Mouse (Mus musculus) bone marrow, adult 2 months (tissue): Measurements from ENCODE around the gene Sez6l. TPM values are rescaled to one million over a fixed set of nuclear protein-coding genes. Genes with fewer than 3 reads are reported as not detected.

Source experiments
- H3K27ac ChIP-seq: fragments of 200-500 bp; 2 replicates; pipeline ENCODE4 v1.5.1; 2012; ENCODE audit warnings: low read depth, mild to moderate bottlenecking, control low read depth, inconsistent platforms, low read length; ENCODE audit not compliant: control insufficient read depth, poor library complexity, insufficient read depth
- H3K4me1 ChIP-seq: fragments of 200-500 bp; 2 replicates; pipeline ENCODE4 v1.6.1; 2011; ENCODE audit warnings: low read length; ENCODE audit not compliant: control insufficient read depth, insufficient read depth
- H3K4me3 ChIP-seq: fragments of 200-500 bp; replicated peaks from 2 replicates; pipeline ENCODE3; 2011; ENCODE audit warnings: mild to moderate bottlenecking, low read depth, low read length, control low read depth; ENCODE audit not compliant: control insufficient read depth
- CTCF ChIP-seq: fragments of 200-500 bp; IDR thresholded peaks from 2 replicates; pipeline ENCODE4 v1.5.1; 2011; ENCODE audit warnings: low read length, control low read depth; ENCODE audit not compliant: control insufficient read depth, insufficient read depth
- POLR2A ChIP-seq: fragments of 200-500 bp; IDR thresholded peaks from 2 replicates; pipeline ENCODE4 v1.6.1; 2011; ENCODE audit warnings: low read depth, mild to moderate bottlenecking, control low read depth, low read length, borderline replicate concordance; ENCODE audit not compliant: control insufficient read depth
- WGBS: fragments of 180-500 bp; shearing (Covaris S2); methylation state at CpG from one replicate; pipeline ENCODE4 v1.1.7; 2018; 5-methylcytosine and 5-hydroxymethylcytosine counted together
- polyA plus RNA-seq: library from polyadenylated mRNA; stranded (reverse); fragments of >200 nt; gene quantifications from 2 replicates; pipeline ENCODE4 v1.2.4, GENCODE M21; 2011; ENCODE audit warnings: low replicate concordance; ENCODE audit not compliant: missing spikeins, insufficient read depth, insufficient read length

Sez6l gene
- polyA plus RNA-seq, 1 experiment: not detected

DNA sequence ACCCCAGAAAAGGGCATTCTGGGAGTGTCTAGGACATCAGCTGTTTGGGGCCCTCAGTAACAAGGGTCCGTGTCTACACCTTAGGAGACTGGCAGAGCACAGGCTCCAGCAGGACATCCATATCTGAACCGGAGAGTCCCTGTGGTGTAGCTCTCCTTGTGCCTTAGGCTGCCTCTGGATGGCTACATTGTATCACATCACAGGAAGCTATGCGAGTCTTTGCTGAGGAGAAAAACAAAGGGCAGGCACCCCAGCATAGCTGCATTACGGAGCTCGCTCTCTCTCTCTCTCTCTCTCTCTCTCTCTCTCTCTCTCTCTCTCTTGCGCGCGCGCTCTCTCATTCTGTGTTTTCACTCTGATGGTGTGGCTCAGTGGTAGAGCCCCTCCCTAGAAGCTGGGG is 194.9 kb downstream of the Sez6l start:
- H3K27ac ChIP-seq: no peak overlapping the region
- no peak overlapping the region for H3K4me3 ChIP-seq
- no peaks in the 10 kb centered on the region; the same call in 1 of the 2 replicates for H3K4me1 ChIP-seq
- WGBS: 87% methylated on average over 9 of the region's 9 CpGs
- no peak for TF ChIP-seq CTCF
- TF ChIP-seq POLR2A: no peak

DNA sequence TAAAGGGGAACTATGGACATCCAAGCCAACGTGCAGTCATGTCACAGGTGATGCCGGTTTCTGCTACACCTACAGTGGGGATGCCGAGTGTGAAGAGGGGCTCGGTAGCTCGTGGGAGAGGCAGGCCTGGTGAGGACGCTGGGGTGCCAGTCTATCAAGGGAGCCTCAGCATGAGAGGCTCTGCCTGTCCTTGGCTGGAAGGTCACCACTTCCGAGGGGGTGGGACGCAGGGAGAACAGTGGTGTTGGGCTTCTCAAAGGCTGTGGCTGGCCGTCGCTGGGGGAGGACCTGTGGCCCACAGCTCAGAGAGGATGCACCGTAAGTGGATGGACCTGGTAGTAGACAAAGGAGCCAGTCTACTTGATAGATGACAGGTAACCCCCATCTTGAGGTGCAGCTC is 195.8 kb downstream of the Sez6l start:
- H3K4me1 ChIP-seq: no peaks in the 10 kb centered on the region; the same call in 1 of the 2 replicates
- 77% methylated on average over 11 of the region's 11 CpGs for WGBS

DNA sequence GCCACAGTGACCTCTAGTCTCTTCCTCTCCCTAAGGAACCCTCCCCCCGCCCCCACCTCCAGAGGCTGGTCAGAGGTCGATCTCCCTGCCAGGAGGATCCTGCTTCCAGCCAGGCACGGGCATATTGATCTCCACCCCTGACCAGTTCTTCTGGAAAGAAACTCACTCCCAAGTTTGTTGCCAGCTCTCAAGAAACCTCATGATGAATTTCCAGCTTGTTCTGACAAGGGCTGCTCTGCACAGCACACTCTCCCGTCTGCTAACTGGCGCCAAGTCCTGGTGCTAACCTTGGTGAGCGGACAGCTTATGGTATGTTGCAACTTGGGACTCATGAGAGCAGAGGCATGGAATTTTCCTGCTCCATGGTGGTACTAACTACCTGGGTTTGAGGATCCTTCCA is 198.3 kb downstream of the Sez6l start:
- H3K27ac ChIP-seq: no peak overlapping the region
- H3K4me3 ChIP-seq: no peak overlapping the region
- WGBS: 80% methylated on average over 6 of the region's 6 CpGs
- no peaks in the 10 kb centered on the region for H3K4me1 ChIP-seq
- TF ChIP-seq POLR2A (no peak), CTCF (no peak)

More for the DNA sequence above, 195.8 kb downstream of the Sez6l start:
- Histone ChIP-seq H3K4me3 (no peak overlapping the region), H3K27ac (no peak overlapping the region)
- TF ChIP-seq CTCF (no peak), POLR2A (no peak)

DNA sequence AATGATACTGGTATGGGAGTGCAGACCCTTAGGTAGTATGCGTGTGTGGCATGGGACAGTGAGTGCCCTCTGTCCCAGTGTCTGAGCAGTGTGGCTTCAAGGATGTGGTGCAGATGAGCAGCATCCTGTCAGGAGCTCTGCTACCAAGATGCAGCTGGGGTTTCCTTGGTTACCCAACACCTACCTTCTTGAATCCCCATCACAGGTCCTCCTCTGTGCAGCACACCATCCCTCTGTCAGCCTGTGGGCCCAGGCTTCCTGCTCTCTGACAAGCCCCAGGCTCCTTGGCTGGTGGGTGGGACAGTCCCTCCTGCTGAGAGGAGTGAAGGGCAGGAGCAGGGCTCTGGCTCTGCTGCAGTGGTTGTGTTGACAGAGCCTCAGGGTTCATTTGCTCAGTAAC is 199.6 kb downstream of the Sez6l start:
- 94% methylated on average over 1 of the region's 1 CpGs for WGBS
- Histone ChIP-seq H3K4me1 (no peaks in the 10 kb centered on the region), H3K4me3 (no peak overlapping the region), H3K27ac (no peak overlapping the region)
- TF ChIP-seq CTCF: no peak

DNA sequence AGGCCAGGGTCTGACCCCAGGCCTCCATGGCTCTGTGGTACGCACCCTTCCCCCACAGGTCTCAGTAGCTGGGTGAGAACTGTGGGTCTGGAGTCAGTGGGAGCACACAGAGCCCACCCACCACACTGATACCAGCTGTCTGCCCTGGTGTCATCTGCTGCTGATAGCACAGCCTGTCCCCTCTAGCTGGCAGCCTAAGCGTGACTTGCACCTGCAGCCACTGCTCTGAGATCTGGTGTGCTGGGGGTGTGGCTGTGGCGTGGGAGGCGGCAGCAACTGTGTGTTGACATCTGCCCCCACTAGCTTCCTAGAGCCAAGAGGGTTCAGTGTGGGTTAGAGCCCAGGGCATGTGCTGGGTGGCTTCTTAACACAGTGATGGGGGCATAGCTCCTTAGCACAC is 200.9 kb downstream of the Sez6l start:
- no peak overlapping the region for H3K4me3 ChIP-seq
- no peak overlapping the region for H3K27ac ChIP-seq
- TF ChIP-seq POLR2A (no peak), CTCF (no peak)
- no peaks in the 10 kb centered on the region for H3K4me1 ChIP-seq
- WGBS: 69% methylated on average over 4 of the region's 4 CpGs

DNA sequence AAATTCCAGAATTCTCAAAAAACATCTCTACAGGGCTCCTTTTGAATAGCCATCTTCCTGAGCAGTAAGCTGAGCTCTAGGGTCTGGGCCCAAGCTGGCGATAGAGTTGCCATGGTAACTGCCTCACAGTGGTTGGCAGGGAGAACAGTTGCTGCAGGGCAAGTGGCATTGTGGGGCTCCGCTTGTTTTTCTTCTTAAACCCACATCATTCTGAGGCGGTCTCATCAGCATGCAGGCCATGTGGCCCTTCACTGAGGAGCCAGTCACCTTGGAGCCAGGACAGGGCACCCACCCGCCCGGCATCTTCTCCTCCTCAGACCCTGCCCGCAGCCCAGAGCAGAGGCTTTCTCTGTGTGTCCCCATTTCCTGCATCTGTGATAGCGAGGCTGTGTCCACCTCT is 205.1 kb downstream of the Sez6l start:
- 83% methylated on average over 7 of the region's 7 CpGs for WGBS
- no peaks in the 10 kb centered on the region for H3K4me1 ChIP-seq
- no peak overlapping the region for H3K4me3 ChIP-seq
- no peak overlapping the region for H3K27ac ChIP-seq
- no peak for TF ChIP-seq POLR2A
- TF ChIP-seq CTCF: no peak

DNA sequence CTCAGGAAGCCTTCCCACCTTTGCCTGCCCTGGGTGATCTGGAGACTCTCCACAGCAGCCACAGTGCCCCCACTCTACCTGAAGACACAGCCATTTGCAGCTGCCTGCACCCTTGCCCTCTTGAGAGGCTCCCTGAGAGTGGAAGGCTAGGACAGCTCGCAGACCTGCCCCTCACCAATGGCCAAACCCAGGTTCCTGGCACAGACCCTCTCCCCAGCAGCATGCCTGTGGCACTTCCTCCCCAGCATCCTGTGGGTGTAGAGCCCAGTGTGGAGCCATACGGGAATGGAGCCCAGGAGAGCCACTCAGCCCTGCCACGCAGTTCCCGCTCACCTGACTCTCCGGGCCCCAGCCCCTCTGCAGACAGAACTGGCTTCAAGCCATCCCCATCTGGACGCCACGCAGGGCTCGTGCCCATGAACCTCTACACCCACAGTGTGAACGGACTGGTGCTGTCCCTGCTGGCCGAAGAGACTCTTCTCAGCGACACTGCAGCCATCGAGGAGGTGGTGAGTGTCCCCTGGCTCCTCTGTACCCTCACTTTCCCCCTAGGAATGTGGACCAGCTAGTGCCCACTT is 206.7 kb downstream of the Sez6l start:
- Histone ChIP-seq H3K4me3 (no peak overlapping the region), H3K27ac (no peak overlapping the region), H3K4me1 (no peaks in the 10 kb centered on the region)
- WGBS: 86% methylated on average over 12 of the region's 12 CpGs
- TF ChIP-seq POLR2A (0 out of 2 replicates have a peak, but pooled peaks have one; percentile 16), CTCF (no peak)

DNA sequence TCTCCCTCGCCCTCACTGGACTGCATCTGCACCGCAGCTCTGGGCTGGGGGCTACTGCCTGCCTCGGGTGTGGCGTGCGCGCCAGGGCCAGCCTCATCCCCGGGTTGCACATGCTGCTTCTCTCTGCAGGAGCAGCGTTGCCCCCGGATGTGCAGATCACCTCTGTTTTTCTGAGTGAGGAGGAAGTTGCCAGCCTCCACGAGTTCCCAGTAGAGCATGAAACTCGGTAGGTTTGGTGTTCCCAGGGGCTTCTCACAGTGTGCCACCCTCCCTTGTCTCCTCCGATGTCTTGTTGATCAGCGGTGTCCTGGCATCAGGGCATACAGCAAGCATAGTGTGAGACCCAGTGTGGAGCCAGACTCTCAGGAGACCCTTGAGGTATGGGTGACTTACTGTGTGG is 207.7 kb downstream of the Sez6l start:
- peak overlapping the region; percentile 20; the same call in 1 of the 2 replicates for H3K27ac ChIP-seq
- WGBS: 62% methylated on average over 13 of the region's 13 CpGs
- H3K4me1 ChIP-seq: no peaks in the 10 kb centered on the region

More for the DNA sequence above, 207.7 kb downstream of the Sez6l start:
- no peak for TF ChIP-seq CTCF
- no peak for TF ChIP-seq POLR2A
- H3K4me3 ChIP-seq: no peak overlapping the region

Other genes starting within 250 kb of the Sez6l start
- 8.0 and 14.1 TPM in 2 replicates for gene Srrd, start 234.1 kb downstream of the Sez6l start, polyA plus RNA-seq
- gene Hps4, start 234.1 kb downstream of the Sez6l start, polyA plus RNA-seq: 18.8 and 42.4 TPM in 2 replicates
- not detected in 2 replicates for gene Gm6583, start 221.2 kb downstream of the Sez6l start, polyA plus RNA-seq
- gene Asphd2, start 182.3 kb downstream of the Sez6l start, polyA plus RNA-seq: 1.5 TPM in 1 of 2 replicates, not detected in the other
- not detected in 2 replicates for gene Gm6588, start 127.8 kb downstream of the Sez6l start, polyA plus RNA-seq